Mouse (Mus musculus): ENCODE data around the gene Pah. TPM values are rescaled to one million over a fixed set of nuclear protein-coding genes. Genes with fewer than 3 reads are reported as not detected.

Pah gene
- 0.26 TPM in 1 of 2 replicates, not detected in the other for polyA plus RNA-seq (2015; fragmentation: Nextera tagmentation; extraction: Ambion mirVana)

GRCm38 (mm10) chr10:87521646-87522045 is at the start of gene Pah:
Pah (plus strand) TSS chr10:87521795.
- Histone ChIP-seq H3K27me3 (replicated peaks; ENCODE audit: control insufficient read depth, insufficient read depth, low read length) (no peaks in the 10 kb centered on the region), H3K4me1 (replicated peaks; ENCODE audit: control insufficient read depth, insufficient read depth, low read length) (no peaks in the 10 kb centered on the region), H3K9me3 (ENCODE audit: control insufficient read depth) (no peaks in the 10 kb centered on the region), H3K27ac (ENCODE audit: low read depth, low read length) (no peak within 1 kb of the TSS), H3K4me3 (ENCODE audit: low read depth, low read length) (no peak within 1 kb of the TSS), H3K36me3 (ENCODE audit: control insufficient read depth, insufficient read depth) (no peaks in the 10 kb centered on the region), H3K4me2 (replicated peaks; ENCODE audit: low read depth) (no peak within 1 kb of the TSS), H3K9ac (ENCODE audit: low read depth, low read length) (no peak within 1 kb of the TSS)
- 80% methylated on average over 5 of the region's 5 CpGs for WGBS
- ATAC-seq: no peak
- no peak for TF ChIP-seq CTCF (IDR thresholded peaks at IDR 0.05; ENCODE audit: low read depth)

- WGBS: 73% methylated on average over 10 of the region's 10 CpGs
- Histone ChIP-seq H3K4me3 (ENCODE audit: low read depth, low read length) (no peak overlapping the region), H3K27me3 (replicated peaks; ENCODE audit: control insufficient read depth, insufficient read depth, low read length) (no peaks in the 10 kb centered on the region), H3K27ac (ENCODE audit: low read depth, low read length) (no peak overlapping the region), H3K9ac (ENCODE audit: low read depth, low read length) (no peak overlapping the region), H3K4me2 (replicated peaks; ENCODE audit: low read depth) (no peak overlapping the region), H3K9me3 (ENCODE audit: control insufficient read depth) (no peaks in the 10 kb centered on the region), H3K36me3 (ENCODE audit: control insufficient read depth, insufficient read depth) (no peaks in the 10 kb centered on the region), H3K4me1 (replicated peaks; ENCODE audit: control insufficient read depth, insufficient read depth, low read length) (no peaks in the 10 kb centered on the region)
- ATAC-seq: no peak
- TF ChIP-seq CTCF (IDR thresholded peaks at IDR 0.05; ENCODE audit: low read depth): no peak
These were observed 48.0 kb upstream of the Pah start for GRCm38 (mm10) chr10:87473475-87474131.

GRCm38 (mm10) chr10:87474971-87475370 is 46.6 kb upstream of the Pah start:
- WGBS: 74% methylated on average over 2 of the region's 2 CpGs
- H3K9ac ChIP-seq (ENCODE audit: low read depth, low read length): no peak overlapping the region
- no peaks in the 10 kb centered on the region for H3K9me3 ChIP-seq (ENCODE audit: control insufficient read depth)
- TF ChIP-seq CTCF (IDR thresholded peaks at IDR 0.05; ENCODE audit: low read depth): no peak
- no peaks in the 10 kb centered on the region for H3K4me1 ChIP-seq (replicated peaks; ENCODE audit: control insufficient read depth, insufficient read depth, low read length)
- H3K4me2 ChIP-seq (replicated peaks; ENCODE audit: low read depth): no peak overlapping the region
- no peak for ATAC-seq
- no peaks in the 10 kb centered on the region for H3K36me3 ChIP-seq (ENCODE audit: control insufficient read depth, insufficient read depth)
- no peak overlapping the region for H3K4me3 ChIP-seq (ENCODE audit: low read depth, low read length)
- H3K27me3 ChIP-seq (replicated peaks; ENCODE audit: control insufficient read depth, insufficient read depth, low read length): no peaks in the 10 kb centered on the region
- no peak overlapping the region for H3K27ac ChIP-seq (ENCODE audit: low read depth, low read length)

- no peak for ATAC-seq
- TF ChIP-seq CTCF (IDR thresholded peaks at IDR 0.05; ENCODE audit: low read depth): no peak
- no peak overlapping the region for H3K27ac ChIP-seq (ENCODE audit: low read depth, low read length)
- peaks cover 6% of the 10 kb centered on the region; the same call in 1 of the 2 replicates for H3K27me3 ChIP-seq (replicated peaks; ENCODE audit: control insufficient read depth, insufficient read depth, low read length)
- 65% methylated on average over 5 of the region's 5 CpGs for WGBS
- H3K9me3 ChIP-seq (ENCODE audit: control insufficient read depth): no peaks in the 10 kb centered on the region
- H3K4me2 ChIP-seq (replicated peaks; ENCODE audit: low read depth): no peak overlapping the region
- H3K9ac ChIP-seq (ENCODE audit: low read depth, low read length): no peak overlapping the region
- H3K36me3 ChIP-seq (ENCODE audit: control insufficient read depth, insufficient read depth): no peaks in the 10 kb centered on the region
- H3K4me3 ChIP-seq (ENCODE audit: low read depth, low read length): no peak overlapping the region
- no peaks in the 10 kb centered on the region for H3K4me1 ChIP-seq (replicated peaks; ENCODE audit: control insufficient read depth, insufficient read depth, low read length)
These were observed 43.7 kb upstream of the Pah start for GRCm38 (mm10) chr10:87477895-87478294.

- peaks cover 57% of the 10 kb centered on the region for H3K27me3 ChIP-seq (replicated peaks; ENCODE audit: control insufficient read depth, insufficient read depth, low read length)
- WGBS: 5% methylated on average over 17 of the region's 17 CpGs
- H3K27ac ChIP-seq (ENCODE audit: low read depth, low read length): no peak overlapping the region
- H3K4me3 ChIP-seq (ENCODE audit: low read depth, low read length): no peak overlapping the region
- H3K36me3 ChIP-seq (ENCODE audit: control insufficient read depth, insufficient read depth): no peaks in the 10 kb centered on the region
- no peak for ATAC-seq
- no peak overlapping the region for H3K4me2 ChIP-seq (replicated peaks; ENCODE audit: low read depth)
- no peak overlapping the region for H3K9ac ChIP-seq (ENCODE audit: low read depth, low read length)
- no peaks in the 10 kb centered on the region for H3K9me3 ChIP-seq (ENCODE audit: control insufficient read depth)
- H3K4me1 ChIP-seq (replicated peaks; ENCODE audit: control insufficient read depth, insufficient read depth, low read length): no peaks in the 10 kb centered on the region
- TF ChIP-seq CTCF (IDR thresholded peaks at IDR 0.05; ENCODE audit: low read depth): no peak
These were observed 36.5 kb upstream of the Pah start for GRCm38 (mm10) chr10:87484831-87485720.

Data from intestine, postnatal 0 days (tissue).